Mouse (Mus musculus) intestine, embryonic 16.5 days (tissue): ENCODE measurements at regions not wholly inside any gene's neighbourhood (a gene's known extent, or its start where the extent isn't known, plus 50 kb on each side); places are given as distances from the start of the nearest gene placed in this dataset.

Experiments used
- ATAC-seq: fragments of 200-750 bp; cut with Nextera tagmentation; 2 replicates; pipeline ENCODE4 v1.8.0; 2017; ENCODE audit warnings: moderate TSS enrichment, moderate library complexity
- H3K27ac ChIP-seq: fragments of 300-500 bp; sonication (generic); 2 replicates; pipeline ENCODE4 v1.5.1; 2014; ENCODE audit warnings: mild to moderate bottlenecking, low read length
- H3K27me3 ChIP-seq: fragments of 300-500 bp; sonication (generic); replicated peaks from 2 replicates; pipeline ENCODE4 v1.6.1; 2014; ENCODE audit warnings: low read length, control low read depth, mixed read lengths; ENCODE audit not compliant: control insufficient read depth, insufficient read depth
- H3K36me3 ChIP-seq: fragments of 300-500 bp; sonication (generic); 2 replicates; pipeline ENCODE4 v1.6.1; 2014; ENCODE audit warnings: low read length, control low read depth; ENCODE audit not compliant: control insufficient read depth, insufficient read depth
- H3K4me1 ChIP-seq: fragments of 300-500 bp; sonication (generic); 2 replicates; pipeline ENCODE4 v1.6.1; 2014; ENCODE audit warnings: low read length, control low read depth, mixed read lengths; ENCODE audit not compliant: control insufficient read depth, insufficient read depth
- H3K4me2 ChIP-seq: fragments of 300-500 bp; sonication (generic); 2 replicates; pipeline ENCODE4 v1.6.1; 2014; ENCODE audit warnings: low read depth, low read length, control low read depth
- H3K4me3 ChIP-seq: fragments of 300-500 bp; sonication (generic); 2 replicates; pipeline ENCODE4 v1.5.1; 2014; ENCODE audit warnings: mild to moderate bottlenecking, low read length
- H3K9ac ChIP-seq: fragments of 300-500 bp; sonication (generic); 2 replicates; pipeline ENCODE4 v1.6.1; 2014; ENCODE audit warnings: low read depth, low read length
- H3K9me3 ChIP-seq: fragments of 300-500 bp; sonication (generic); 2 replicates; pipeline ENCODE4 v1.6.1; 2016; ENCODE audit warnings: low read length, control low read depth; ENCODE audit not compliant: control insufficient read depth
- WGBS: fragments of 180-500 bp; shearing (Covaris S2); extraction: QIAGEN DNeasy Blood & Tissue Kit; methylation state at CpG from one replicate; pipeline ENCODE4 v1.1.7; 2014; 5-methylcytosine and 5-hydroxymethylcytosine counted together

DNA sequence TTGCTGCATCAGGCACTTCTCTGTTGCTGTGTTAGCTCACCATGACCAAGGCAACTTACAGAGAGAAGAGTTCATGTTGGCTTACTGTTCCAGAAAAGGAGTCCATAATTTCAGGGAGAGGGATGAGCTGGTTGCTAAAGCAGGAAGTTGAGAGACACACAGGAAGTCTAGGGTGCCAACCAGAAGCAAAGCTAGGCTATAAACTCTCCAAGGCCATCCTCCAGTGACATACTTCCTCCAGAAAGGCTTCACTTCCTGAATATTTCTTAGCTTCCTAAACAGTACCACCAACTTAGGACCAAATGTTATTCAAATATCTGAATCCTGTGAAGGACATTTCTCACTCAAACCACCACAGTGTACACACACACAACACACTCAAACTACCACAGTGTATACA is 2010.6 kb downstream of the A830018L16Rik start:
- H3K4me3 ChIP-seq = no peak overlapping the region
- no peaks in the 10 kb centered on the region for H3K9me3 ChIP-seq
- no peak overlapping the region for H3K4me2 ChIP-seq
- no peaks in the 10 kb centered on the region for H3K27me3 ChIP-seq
- no peaks in the 10 kb centered on the region for H3K36me3 ChIP-seq
- no peak overlapping the region for H3K27ac ChIP-seq
- H3K9ac ChIP-seq = no peak overlapping the region
- H3K4me1 ChIP-seq = peaks cover 3% of the 10 kb centered on the region; the same call in 1 of the 2 replicates
- no peak for ATAC-seq

DNA sequence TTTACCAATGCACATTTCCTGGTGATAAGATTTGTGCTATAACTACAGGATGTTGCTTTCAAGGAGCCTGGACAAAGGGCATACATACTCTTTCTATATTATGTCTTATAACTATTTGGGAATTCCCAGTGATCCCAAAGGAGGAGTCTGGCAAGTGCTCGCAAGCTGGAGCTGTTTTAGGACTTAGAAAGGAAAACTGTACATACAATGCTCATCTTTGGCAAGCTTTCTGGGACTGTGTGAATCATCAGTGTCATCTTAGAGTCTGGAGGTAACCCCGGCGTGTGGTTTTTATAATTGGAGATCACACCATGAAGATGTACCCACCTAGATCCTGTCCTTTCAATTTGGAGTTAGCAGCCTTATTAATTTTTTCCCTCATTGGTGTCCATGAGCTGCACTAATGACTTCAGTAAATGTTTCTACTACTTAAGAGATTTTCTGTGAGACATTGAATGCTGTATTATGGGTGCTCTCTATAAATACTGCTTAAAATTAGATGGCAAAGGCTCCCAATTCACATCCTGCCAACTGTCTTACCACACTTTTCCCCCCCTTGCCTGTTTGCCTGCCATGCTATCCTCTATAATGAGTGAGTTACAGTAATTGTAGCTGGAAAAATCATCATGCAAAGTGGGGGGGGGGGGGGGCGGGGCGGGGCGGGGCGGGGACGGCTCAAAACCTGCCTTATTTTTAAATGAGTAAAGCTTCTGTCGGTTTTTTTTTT is 2011.9 kb downstream of the A830018L16Rik start:
- peak; percentile 21; the same call in 1 of the 2 replicates for ATAC-seq
- H3K9ac ChIP-seq = peak overlapping the region; percentile 68
- no peaks in the 10 kb centered on the region for H3K36me3 ChIP-seq
- no peaks in the 10 kb centered on the region for H3K27me3 ChIP-seq
- peaks cover 3% of the 10 kb centered on the region; the same call in 1 of the 2 replicates for H3K4me1 ChIP-seq
- H3K9me3 ChIP-seq = no peaks in the 10 kb centered on the region
- WGBS = 19% methylated on average over 9 of the region's 9 CpGs
- peak overlapping the region; percentile 67 for H3K4me2 ChIP-seq
- H3K27ac ChIP-seq = no peak overlapping the region
- H3K4me3 ChIP-seq = peak overlapping the region; percentile 47

DNA sequence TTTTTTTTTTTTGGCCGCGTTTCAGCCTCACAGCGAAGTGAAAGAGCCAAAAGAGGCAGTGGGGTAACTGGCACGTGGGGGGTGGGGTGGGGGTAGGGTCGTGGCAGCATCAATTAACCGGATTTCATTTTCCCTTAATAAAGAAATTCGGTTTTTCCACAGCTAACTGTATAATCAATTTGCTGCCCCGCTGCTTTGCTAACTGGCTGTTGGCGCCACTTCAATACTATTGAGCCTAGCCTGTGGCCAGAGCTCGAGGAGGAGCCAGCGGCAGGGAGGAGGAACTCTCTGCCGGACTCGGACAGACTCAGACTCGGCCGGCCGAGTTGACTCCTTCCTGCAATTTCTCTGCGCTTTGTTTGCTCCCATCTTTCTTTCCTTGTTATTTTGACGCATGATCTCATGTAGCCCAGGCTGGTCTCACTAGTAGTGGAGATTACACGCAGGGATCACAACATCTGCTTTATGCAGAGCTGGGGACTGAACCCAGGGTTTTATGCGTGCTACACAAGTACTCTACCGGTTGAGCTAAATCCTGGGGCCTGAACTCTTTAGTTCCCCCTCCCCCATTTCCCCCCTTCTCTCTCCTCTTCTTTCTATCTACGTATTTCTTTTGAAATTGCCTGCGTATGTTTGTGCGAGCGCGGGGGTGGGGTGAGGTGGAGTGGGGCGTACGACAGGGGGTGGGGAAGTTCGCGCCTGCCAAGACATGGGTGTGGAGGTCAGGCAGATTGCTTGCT is 2012.6 kb downstream of the A830018L16Rik start:
- Histone ChIP-seq H3K27ac (peak overlapping the region; percentile 14; the same call in 1 of the 2 replicates), H3K36me3 (no peaks in the 10 kb centered on the region), H3K9me3 (no peaks in the 10 kb centered on the region), H3K4me3 (peak overlapping the region; percentile 47), H3K4me1 (peaks cover 3% of the 10 kb centered on the region; the same call in 1 of the 2 replicates), H3K9ac (peak overlapping the region; percentile 68), H3K27me3 (no peaks in the 10 kb centered on the region), H3K4me2 (peak overlapping the region; percentile 67)
- WGBS = 5% methylated on average over 30 of the region's 30 CpGs
- peak; percentile 94 for ATAC-seq

DNA sequence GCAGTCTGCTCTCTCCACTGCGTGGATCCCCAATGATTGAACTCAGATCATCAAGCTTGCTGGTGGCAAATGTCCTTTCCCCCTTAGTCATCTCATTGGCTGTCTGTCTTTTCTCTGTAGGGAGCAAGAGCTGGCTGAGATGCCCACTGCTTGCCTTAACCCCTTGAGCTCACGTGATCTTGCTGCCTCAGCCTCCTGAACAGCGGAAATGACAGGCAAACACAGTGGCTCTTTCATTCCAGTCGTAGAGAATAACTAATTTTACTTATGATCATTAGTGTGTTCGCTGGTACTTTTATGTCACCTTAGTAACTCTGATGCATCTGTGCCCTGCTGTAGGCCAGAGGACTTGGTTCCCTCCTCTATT is 2013.1 kb downstream of the A830018L16Rik start:
- peak overlapping the region; percentile 47 for H3K4me3 ChIP-seq
- no peaks in the 10 kb centered on the region for H3K27me3 ChIP-seq
- no peaks in the 10 kb centered on the region for H3K36me3 ChIP-seq
- peak overlapping the region; percentile 67 for H3K4me2 ChIP-seq
- H3K4me1 ChIP-seq = peaks cover 3% of the 10 kb centered on the region; the same call in 1 of the 2 replicates
- 0 out of 2 replicates have a peak, but pooled peaks have one; percentile 1 for ATAC-seq
- H3K27ac ChIP-seq = no peak overlapping the region
- H3K9me3 ChIP-seq = no peaks in the 10 kb centered on the region
- 63% methylated on average over 5 of the region's 5 CpGs for WGBS
- H3K9ac ChIP-seq = peak overlapping the region; percentile 68

DNA sequence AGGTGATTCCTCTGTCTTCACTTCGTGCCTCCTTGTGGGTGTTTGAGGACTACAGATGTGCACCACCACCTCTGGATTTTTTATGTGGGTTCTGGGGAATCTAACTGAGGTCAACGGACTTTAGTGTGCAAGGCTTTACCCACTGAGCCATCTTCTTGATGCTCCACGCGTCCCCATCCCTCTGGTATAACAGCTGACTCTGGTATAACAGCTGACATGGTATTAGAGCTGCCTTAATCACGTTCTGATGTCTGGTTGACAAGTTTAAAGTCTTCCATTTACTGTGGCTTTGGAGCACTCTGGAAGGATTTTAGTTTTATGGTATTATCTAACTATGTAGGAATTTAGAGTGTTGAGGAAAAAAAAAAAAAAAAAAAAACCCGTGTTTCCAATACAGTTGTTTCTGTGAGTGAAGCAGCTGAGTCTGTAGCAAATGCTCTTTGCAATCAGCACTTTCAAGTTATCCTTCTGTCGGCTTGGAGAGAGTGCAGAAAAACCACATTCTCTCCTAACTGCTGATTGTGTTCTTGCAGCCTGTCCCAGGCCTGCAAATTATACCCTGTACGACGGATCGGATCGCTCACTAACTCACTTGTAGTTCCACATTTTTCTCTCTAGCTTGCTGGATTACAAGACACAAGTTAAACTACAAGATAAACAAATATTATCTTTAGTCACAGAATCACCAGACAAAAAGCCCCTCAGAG is 2013.7 kb downstream of the A830018L16Rik start:
- ATAC-seq = no peak
- H3K27ac ChIP-seq = peak overlapping the region; percentile 12
- 60% methylated on average over 11 of the region's 11 CpGs for WGBS

DNA sequence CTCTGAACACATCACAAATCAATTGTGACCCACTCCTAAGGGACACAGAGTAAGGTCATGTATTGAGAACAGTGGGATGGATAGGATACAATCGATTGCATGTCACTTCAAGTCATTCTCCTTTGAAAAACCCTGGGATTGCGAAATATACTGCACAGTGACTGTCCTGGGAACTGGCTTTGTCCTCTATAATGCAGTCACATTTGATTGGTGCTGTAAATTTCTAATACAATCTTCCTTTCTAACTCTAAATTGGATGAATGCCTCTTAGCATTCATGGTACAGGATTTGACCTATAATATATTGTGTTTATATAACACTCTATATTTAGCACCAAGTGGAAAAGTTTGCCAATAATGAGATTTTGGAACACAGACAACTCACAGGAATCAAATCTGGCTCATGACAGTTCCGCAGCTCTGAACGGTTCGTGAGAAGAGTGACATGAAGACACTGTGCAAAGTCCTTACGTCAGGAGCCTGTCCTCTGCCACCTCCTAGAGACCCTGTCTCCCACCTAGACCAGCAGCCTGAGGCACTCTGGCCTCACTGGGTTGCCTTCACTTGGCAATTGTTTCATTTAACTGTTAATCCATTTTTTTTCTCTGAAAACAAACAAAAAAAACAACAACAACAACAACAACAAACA is 2024.0 kb downstream of the A830018L16Rik start:
- 71% methylated on average over 6 of the region's 6 CpGs for WGBS

More for the DNA sequence above, 2013.7 kb downstream of the A830018L16Rik start:
- Histone ChIP-seq H3K4me1 (peaks cover 3% of the 10 kb centered on the region; the same call in 1 of the 2 replicates), H3K27me3 (no peaks in the 10 kb centered on the region), H3K9me3 (no peaks in the 10 kb centered on the region), H3K4me2 (no peak overlapping the region), H3K9ac (no peak overlapping the region), H3K36me3 (no peaks in the 10 kb centered on the region), H3K4me3 (no peak overlapping the region)

DNA sequence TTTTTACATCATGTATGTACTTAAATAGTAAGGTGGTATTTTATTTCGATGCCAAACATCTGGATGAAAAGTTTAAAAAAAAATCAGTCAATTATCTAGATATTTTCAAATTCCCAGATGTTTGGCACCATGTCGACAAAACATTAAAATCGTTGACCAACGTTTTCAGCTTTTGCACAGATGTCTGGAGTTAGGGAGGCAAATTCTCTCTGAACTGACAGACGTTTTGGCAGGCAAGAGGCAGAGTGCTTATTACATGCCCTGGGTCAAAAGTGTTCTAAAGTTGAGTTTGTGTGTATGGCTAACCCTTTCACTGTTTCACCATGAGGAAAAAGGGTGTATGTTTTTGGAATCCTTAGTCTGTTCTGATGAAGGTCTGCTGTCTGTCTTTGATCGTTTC is 2028.5 kb downstream of the A830018L16Rik start:
- Histone ChIP-seq H3K36me3 (no peaks in the 10 kb centered on the region), H3K9me3 (no peaks in the 10 kb centered on the region), H3K4me2 (no peak overlapping the region), H3K27me3 (no peaks in the 10 kb centered on the region), H3K4me1 (no peaks in the 10 kb centered on the region), H3K4me3 (no peak overlapping the region), H3K27ac (no peak overlapping the region), H3K9ac (no peak overlapping the region)
- ATAC-seq = no peak
- WGBS = 54% methylated on average over 6 of the region's 6 CpGs

More for the DNA sequence above, 2024.0 kb downstream of the A830018L16Rik start:
- no peak for ATAC-seq
- H3K9me3 ChIP-seq = no peaks in the 10 kb centered on the region
- H3K27me3 ChIP-seq = no peaks in the 10 kb centered on the region
- H3K9ac ChIP-seq = no peak overlapping the region
- no peak overlapping the region for H3K27ac ChIP-seq
- H3K4me3 ChIP-seq = no peak overlapping the region
- H3K4me2 ChIP-seq = no peak overlapping the region
- no peaks in the 10 kb centered on the region for H3K4me1 ChIP-seq
- H3K36me3 ChIP-seq = no peaks in the 10 kb centered on the region

DNA sequence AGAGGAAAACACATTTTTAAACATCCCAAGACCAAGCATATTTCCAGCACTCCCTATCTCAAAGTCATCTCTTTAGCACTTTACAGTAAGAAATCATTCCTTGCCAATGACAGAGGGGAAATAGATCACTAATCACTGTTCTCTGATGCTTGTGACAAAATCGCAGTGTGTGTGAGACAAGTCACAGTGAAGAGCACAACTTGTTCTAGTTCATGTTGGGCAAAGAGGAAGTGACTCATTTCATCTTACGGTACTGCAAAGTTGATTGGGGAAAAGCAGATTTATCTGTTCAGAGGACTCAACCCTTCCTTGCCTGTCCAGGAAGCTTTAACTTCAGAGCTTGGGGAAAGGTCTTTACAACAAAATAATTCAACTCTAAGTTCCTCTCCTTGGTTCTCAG is 2040.6 kb downstream of the A830018L16Rik start:
- no peaks in the 10 kb centered on the region for H3K9me3 ChIP-seq
- H3K27me3 ChIP-seq = no peaks in the 10 kb centered on the region
- no peak overlapping the region for H3K9ac ChIP-seq
- H3K4me1 ChIP-seq = no peaks in the 10 kb centered on the region
- H3K36me3 ChIP-seq = no peaks in the 10 kb centered on the region
- H3K4me2 ChIP-seq = no peak overlapping the region
- WGBS = 66% methylated on average over 2 of the region's 2 CpGs
- H3K4me3 ChIP-seq = no peak overlapping the region
- no peak overlapping the region for H3K27ac ChIP-seq
- no peak for ATAC-seq

DNA sequence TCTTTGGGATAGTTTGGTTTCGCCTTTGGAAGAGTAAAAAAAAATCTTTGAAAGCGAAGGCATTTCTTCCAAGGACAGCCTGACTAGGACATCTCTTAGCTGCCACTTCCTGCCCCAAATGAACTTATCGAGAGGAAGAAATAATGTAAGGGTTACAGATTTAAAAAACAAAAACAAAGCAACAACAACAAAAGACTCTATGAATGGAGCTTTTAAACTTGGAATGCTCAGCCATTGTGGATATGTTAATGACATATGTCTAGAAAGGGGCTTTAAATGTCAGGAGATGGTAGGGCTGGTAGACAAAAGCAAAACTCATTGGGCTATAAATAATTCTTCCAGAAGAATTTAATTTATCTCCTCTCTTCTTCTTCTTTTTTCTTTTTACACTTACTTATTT is 2041.7 kb downstream of the A830018L16Rik start:
- ATAC-seq = no peak
- Histone ChIP-seq H3K27ac (no peak overlapping the region), H3K4me2 (no peak overlapping the region), H3K27me3 (no peaks in the 10 kb centered on the region), H3K4me1 (no peaks in the 10 kb centered on the region), H3K4me3 (no peak overlapping the region), H3K36me3 (no peaks in the 10 kb centered on the region), H3K9ac (no peak overlapping the region), H3K9me3 (no peaks in the 10 kb centered on the region)
- WGBS = 78% methylated on average over 3 of the region's 3 CpGs
